Mouse (Mus musculus) T-helper 17 cell (primary cell): Measurements from ENCODE around the gene Crls1.

Experiments
- in situ Hi-C, 2 experiments: fragments of 300-600 bp; cut with MboI, MseI; formaldehyde crosslinking; loops; 1 replicate in 1 of 2; 2 replicates in 1 of 2; pipeline ENCODE4 v1.15.1; 2025; ENCODE audit warnings: high pct_unique_total_duplicates in 2 of 2

Crls1 gene

GRCm38 (mm10) chr2:132846407-132847358 is at the start of gene Crls1:
Crls1 (plus strand) TSS chr2:132846666.
- in situ Hi-C loops, result no loop called here

GRCm38 (mm10) chr2:132802976-132803375 is 43.5 kb upstream of the Crls1 start:
- in situ Hi-C loops, result no loop called here

DNA sequence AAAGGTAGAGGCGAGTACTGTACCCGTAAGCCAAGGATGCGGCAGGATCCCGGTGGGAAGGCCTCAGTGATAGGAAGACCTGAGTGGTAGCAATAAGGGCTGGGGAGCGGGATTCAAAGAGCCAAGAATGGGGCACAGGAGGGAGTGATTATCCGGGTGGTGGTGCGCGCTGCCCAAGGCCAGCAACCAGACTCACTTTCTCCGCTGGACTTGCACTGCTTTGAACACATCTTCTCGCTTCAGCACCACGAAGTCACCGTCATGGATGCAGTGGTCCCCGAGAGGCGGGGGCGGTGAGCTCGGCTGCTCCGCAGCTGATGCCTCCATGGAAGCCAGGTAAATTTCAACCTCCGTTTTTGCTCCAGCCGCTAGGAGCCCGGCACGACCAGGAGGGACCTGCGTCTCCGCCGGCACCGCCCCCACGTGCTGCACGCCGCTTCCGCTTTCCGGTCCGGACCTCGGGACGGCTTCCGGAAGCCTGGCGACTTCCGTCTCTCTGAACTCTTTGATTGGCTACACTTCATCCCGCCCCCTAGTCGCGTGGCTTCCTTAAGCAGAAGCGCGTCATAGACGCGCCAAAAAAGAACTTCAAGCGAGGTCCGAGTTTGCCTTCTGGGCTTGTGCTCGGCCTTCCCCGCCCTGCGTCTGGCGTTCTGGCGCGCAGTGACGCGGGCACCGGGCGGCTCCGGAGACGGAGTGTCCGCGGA is 30.7 kb upstream of the Crls1 start, which contains the start of the genes Trmt6 and Mcm8:
Gene Trmt6, minus strand, starts transcription at position 448 of the 707 bp plus-strand sequence.
Gene Mcm8, plus strand, starts transcription at position 534 of the 707 bp plus-strand sequence.
- in situ Hi-C loops, result no loop called here

DNA sequence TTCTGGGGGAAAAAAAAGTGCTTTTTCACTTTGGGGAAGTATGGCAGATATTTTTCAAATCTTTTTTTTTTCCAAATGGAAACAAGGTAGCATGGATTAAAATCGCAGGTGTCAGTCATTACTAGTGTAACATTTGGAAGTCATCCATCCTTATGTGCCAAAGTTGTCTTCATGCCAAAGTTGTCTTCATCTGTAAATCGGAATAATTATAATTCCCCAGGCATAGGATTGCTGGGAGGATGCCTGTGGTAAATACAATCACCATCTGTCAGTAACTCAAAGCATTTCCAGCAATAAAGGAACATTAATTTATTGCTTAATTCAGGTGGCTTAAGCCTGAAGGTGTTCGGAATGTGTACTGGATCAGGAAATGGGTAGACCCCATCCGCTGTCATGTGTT is 5.4 kb upstream of the Crls1 start:
- in situ Hi-C loops, result loop anchor here in 1 of 2 experiments (5.0 kb wide), 1 partner anchor 66 kb away; no protein-coding TSS in a partner anchor

DNA sequence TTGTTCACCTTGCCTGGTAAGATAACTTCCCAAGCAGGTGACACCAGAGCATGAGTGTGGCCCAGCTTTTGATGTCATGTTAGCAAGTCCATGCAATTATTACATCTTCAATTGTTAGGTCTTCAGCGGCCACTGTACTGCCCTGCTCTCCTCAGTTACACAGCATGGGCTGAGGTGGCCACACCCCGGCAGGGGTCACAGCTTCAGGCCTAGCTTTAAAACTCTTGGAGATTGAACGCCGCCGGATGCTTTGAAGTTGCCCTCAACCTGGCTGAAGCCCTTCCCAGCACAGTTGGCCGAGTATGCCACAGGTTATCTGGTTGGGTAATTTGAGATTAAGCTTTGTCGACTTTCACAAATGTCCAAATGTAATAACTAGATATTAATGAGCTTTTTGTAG is 1.1 kb downstream of the Crls1 start:
- in situ Hi-C loops, result no loop called here

- in situ Hi-C loops, result no loop called here
These were observed 1.9 kb downstream of the Crls1 start for GRCm38 (mm10) chr2:132848361-132848760.

GRCm38 (mm10) chr2:132849141-132849540 is 2.7 kb downstream of the Crls1 start:
- in situ Hi-C loops, result no loop called here

GRCm38 (mm10) chr2:132853051-132853450 is 6.6 kb downstream of the Crls1 start:
- in situ Hi-C loops, result no loop called here

DNA sequence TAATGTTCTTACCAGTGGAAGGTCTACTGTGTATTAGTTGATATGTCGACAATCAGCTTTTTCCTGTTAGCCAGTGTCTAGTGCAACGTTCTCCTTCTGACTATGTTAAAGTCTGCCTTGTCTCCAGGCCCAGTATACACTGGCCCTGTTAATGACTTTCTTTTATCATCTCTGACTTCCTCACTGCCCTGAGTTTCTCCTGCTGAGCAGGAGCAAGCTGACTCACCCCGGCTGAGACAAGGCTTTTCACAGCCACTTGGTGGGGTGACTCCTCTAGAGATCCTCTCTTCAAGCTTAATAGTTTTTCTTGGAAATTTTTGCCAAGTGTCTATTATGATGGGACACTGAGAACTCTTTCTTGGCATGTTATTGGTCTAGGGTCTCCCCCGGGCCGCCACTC is 9.9 kb downstream of the Crls1 start:
- in situ Hi-C loops, result no loop called here

DNA sequence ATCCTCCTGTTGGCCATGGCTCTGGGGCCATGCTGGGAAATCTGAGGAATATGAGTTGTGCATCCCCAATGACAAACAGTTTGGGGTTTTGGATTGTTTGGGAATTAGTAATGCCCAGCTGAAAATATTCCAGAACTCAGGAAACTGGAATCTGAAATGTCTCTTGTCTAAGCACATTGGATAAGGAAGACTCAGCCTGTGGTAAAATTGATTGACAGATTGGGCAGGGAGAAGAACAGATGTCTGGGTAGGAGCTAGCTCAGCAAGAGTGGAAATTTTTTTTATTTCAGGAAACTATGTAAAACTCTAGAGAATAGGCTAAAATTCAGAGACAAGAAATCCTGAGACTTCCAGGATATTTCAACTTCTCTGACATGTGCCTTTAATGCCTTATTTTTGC is 14.0 kb downstream of the Crls1 start:
- in situ Hi-C loops, result no loop called here

GRCm38 (mm10) chr2:132861456-132861855 is 15.0 kb downstream of the Crls1 start:
- in situ Hi-C loops, result no loop called here

DNA sequence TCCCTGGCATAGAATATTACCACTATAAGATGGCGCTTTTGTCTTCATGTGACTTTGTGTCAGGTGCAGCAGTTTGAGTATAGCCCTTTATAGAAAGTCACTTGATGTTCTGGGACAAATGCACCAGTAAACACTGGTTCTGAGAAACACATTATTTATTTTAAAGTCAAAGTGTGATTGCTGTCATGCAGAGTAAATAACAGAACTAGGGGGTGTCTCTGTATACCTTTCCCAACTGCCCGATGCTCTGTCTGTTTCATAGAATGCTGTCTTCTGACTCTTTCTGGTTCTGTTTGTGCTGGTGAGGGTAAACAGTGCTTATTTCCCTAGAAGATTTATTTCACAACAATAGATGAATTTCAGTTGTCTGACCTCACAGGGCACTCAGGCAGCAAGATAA is 16.9 kb downstream of the Crls1 start:
- in situ Hi-C loops, result no loop called here

- in situ Hi-C loops, result no loop called here
These were observed 21.1 kb downstream of the Crls1 start for GRCm38 (mm10) chr2:132867521-132867920.

DNA sequence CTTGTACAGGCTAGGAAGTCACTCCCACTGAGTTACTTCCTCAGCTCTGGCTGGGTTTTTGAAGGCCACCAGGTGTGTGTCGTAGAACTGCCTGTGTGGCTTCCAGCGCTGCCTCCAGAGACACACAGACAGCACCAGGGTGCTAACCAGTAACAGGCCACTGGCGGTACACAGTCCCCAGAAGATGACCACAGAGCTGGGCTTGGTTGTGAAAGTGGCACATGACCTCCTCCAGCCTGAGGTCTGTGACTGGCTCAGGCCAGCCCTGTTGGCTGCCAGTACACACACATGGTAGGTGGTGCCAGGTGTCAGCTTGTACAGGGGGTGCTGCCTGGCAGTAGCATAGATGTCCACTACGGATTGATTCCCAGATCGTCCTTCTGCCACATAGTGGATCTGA is 23.2 kb downstream of the Crls1 start:
- in situ Hi-C loops, result no loop called here

DNA sequence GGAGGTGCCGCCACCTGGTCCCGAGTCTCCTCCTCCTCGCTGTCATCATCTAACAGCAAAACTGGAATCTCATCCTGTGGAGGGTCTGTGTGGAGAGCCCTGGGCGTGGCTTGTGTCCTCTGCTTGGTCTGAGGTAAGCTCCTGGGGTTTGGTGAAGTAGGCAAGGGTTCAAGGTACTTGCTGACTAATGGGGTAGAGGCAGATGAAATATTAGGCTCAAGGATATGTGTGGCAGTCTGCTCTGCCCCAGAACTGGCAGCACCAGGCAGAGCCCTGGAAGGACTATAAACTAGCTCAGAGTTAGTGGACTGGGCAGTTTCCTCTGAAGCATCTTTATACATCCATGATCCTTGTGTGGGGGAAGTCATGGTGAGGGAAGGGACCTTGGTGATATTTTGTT is 23.8 kb downstream of the Crls1 start:
- in situ Hi-C loops, result no loop called here

GRCm38 (mm10) chr2:132871663-132872062 is 25.2 kb downstream of the Crls1 start:
- in situ Hi-C loops, result no loop called here

DNA sequence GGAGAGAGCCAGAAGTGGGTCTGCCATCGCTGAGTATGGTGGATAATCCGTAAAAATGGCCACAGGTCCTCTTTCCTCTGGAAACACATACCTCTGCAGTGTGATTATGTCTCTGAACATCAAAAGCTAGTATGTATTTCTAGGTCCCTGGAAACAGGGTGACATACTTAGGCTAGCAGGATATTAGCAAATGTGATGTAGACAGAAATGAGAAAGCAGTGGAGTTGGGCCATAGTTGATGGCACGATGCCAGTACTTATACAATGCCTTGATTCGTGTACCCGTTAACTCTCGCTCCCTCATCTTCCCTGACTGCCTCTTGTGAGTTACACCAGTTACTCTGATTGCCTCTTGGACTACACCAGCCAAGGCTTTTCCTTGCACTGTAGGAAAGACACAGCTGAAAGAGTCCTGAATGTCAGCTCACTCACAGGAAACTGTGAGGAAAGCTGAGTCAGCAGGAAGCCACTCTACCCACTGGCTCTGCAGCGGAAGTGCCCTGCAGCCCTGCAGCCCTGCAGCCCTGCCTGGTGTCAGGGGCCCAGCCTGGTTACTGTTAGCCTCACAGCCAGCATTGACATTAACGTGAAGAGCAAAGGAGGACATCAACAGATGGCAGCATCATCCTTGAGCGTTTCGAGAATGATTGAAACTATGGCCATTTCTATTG is 27.3 kb downstream of the Crls1 start:
- in situ Hi-C loops, result no loop called here

GRCm38 (mm10) chr2:132876991-132877390 is 30.5 kb downstream of the Crls1 start:
- in situ Hi-C loops, result no loop called here

GRCm38 (mm10) chr2:132879261-132880044 is 33.0 kb downstream of the Crls1 start:
- in situ Hi-C loops, result no loop called here

GRCm38 (mm10) chr2:132880844-132881645 is 34.6 kb downstream of the Crls1 start, which contains the start of gene Lrrn4:
Lrrn4 (minus strand) TSS chr2:132880891.
- in situ Hi-C loops, result no loop called here
